Mouse (Mus musculus): Measurements from ENCODE around the gene Dnajc14. TPM values are rescaled to one million over a fixed set of nuclear protein-coding genes. Genes with fewer than 3 reads are reported as not detected.

The Dnajc14 gene
- polyA plus RNA-seq, 1 experiment from 2014 or later: 31.0 TPM

GRCm38 (mm10) chr10:128804271-128805091 lies 619 bp downstream of the Dnajc14 start, which contains the start of gene Tmem198b:
Gene Tmem198b (minus strand): TSS chr10:128804370.
- Histone ChIP-seq H3K27ac (replicated peaks in 1 of 2; ENCODE audit: control insufficient read depth in 1 of 2, insufficient read depth in 1 of 2, low read depth in 2 of 2, low read length in 2 of 2) (peak within 1 kb of the TSS; percentile 94), H3K36me3 (ENCODE audit: control insufficient read depth, insufficient read depth, low read length) (peaks cover 51% of the 10 kb centered on the region), H3K4me1 (ENCODE audit: control insufficient read depth in 2 of 2, insufficient read depth in 2 of 2, low read length in 2 of 2) (peaks cover 19 to 42% of the 10 kb centered on the region in 2 experiments), H3K27me3 (ENCODE audit: control insufficient read depth, insufficient read depth, low read length) (no peaks in the 10 kb centered on the region), H3K9ac (ENCODE audit: low read length) (peak within 1 kb of the TSS; percentile 86), H3K4me3 (ENCODE audit: control insufficient read depth in 1 of 2, insufficient read depth in 1 of 2, low read depth in 1 of 2, low read length in 2 of 2) (peak within 1 kb of the TSS; percentile 64 to 68), H3K9me3 (ENCODE audit: control insufficient read depth, low read length) (no peaks in the 10 kb centered on the region), H3K4me2 (ENCODE audit: low read length) (peak within 1 kb of the TSS; percentile 92)
- under 1% methylated on average over 28 of the region's 28 CpGs for WGBS
- ATAC-seq (ENCODE audit: insufficient number of reproducible peaks, insufficient read depth, low FRiP score, low read depth): peak; percentile 59

- ATAC-seq (ENCODE audit: insufficient number of reproducible peaks, insufficient read depth, low FRiP score, low read depth): peak; percentile 91
- Histone ChIP-seq H3K27ac (replicated peaks in 1 of 2; ENCODE audit: control insufficient read depth in 1 of 2, insufficient read depth in 1 of 2, low read depth in 2 of 2, low read length in 2 of 2) (peak overlapping the region; percentile 94), H3K9ac (ENCODE audit: low read length) (peak overlapping the region; percentile 86), H3K9me3 (ENCODE audit: control insufficient read depth, low read length) (no peaks in the 10 kb centered on the region), H3K4me2 (ENCODE audit: low read length) (peak overlapping the region; percentile 92), H3K36me3 (ENCODE audit: control insufficient read depth, insufficient read depth, low read length) (peaks cover 48% of the 10 kb centered on the region), H3K4me3 (ENCODE audit: control insufficient read depth in 1 of 2, insufficient read depth in 1 of 2, low read depth in 1 of 2, low read length in 2 of 2) (peak overlapping the region; percentile 64 to 68), H3K27me3 (ENCODE audit: control insufficient read depth, insufficient read depth, low read length) (no peaks in the 10 kb centered on the region), H3K4me1 (ENCODE audit: control insufficient read depth in 2 of 2, insufficient read depth in 2 of 2, low read length in 2 of 2) (peaks cover 19 to 42% of the 10 kb centered on the region in 2 experiments)
- under 1% methylated on average over 69 of the region's 70 CpGs for WGBS
These were observed 1.5 kb downstream of the Dnajc14 start for GRCm38 (mm10) chr10:128805092-128806000.

GRCm38 (mm10) chr10:128806086-128806485 lies 2.2 kb downstream of the Dnajc14 start:
- Histone ChIP-seq H3K4me1 (ENCODE audit: control insufficient read depth in 2 of 2, insufficient read depth in 2 of 2, low read length in 2 of 2) (peaks cover 19 to 42% of the 10 kb centered on the region in 2 experiments), H3K9me3 (ENCODE audit: control insufficient read depth, low read length) (no peaks in the 10 kb centered on the region)

GRCm38 (mm10) chr10:128807018-128807417 lies 3.2 kb downstream of the Dnajc14 start:
- H3K9me3 ChIP-seq (ENCODE audit: control insufficient read depth, low read length): no peaks in the 10 kb centered on the region
- peaks cover 31% of the 10 kb centered on the region for H3K36me3 ChIP-seq (ENCODE audit: control insufficient read depth, insufficient read depth, low read length)
- H3K27me3 ChIP-seq (ENCODE audit: control insufficient read depth, insufficient read depth, low read length): no peaks in the 10 kb centered on the region
- H3K4me3 ChIP-seq (ENCODE audit: control insufficient read depth in 1 of 2, insufficient read depth in 1 of 2, low read depth in 1 of 2, low read length in 2 of 2): peak overlapping the region; percentile 64 to 68
- peak overlapping the region; percentile 92 for H3K4me2 ChIP-seq (ENCODE audit: low read length)
- no peak for ATAC-seq (ENCODE audit: insufficient number of reproducible peaks, insufficient read depth, low FRiP score, low read depth)
- H3K9ac ChIP-seq (ENCODE audit: low read length): peak overlapping the region; percentile 86
- no peak overlapping the region for H3K27ac ChIP-seq (replicated peaks in 1 of 2; ENCODE audit: control insufficient read depth in 1 of 2, insufficient read depth in 1 of 2, low read depth in 2 of 2, low read length in 2 of 2)
- peaks cover 19 to 42% of the 10 kb centered on the region in 2 experiments for H3K4me1 ChIP-seq (ENCODE audit: control insufficient read depth in 2 of 2, insufficient read depth in 2 of 2, low read length in 2 of 2)
- 85% methylated on average over 8 of the region's 8 CpGs for WGBS

More at GRCm38 (mm10) chr10:128806086-128806485, 2.2 kb downstream of the Dnajc14 start:
- WGBS: 53% methylated on average over 6 of the region's 6 CpGs
- H3K27me3 ChIP-seq (ENCODE audit: control insufficient read depth, insufficient read depth, low read length): no peaks in the 10 kb centered on the region
- H3K4me3 ChIP-seq (ENCODE audit: control insufficient read depth in 1 of 2, insufficient read depth in 1 of 2, low read depth in 1 of 2, low read length in 2 of 2): peak overlapping the region; percentile 64 to 68
- peak overlapping the region in 1 of 2 experiments; percentile 94; a peak in 2 of 4 replicates for H3K27ac ChIP-seq (replicated peaks in 1 of 2; ENCODE audit: control insufficient read depth in 1 of 2, insufficient read depth in 1 of 2, low read depth in 2 of 2, low read length in 2 of 2)
- peak overlapping the region; percentile 86 for H3K9ac ChIP-seq (ENCODE audit: low read length)
- ATAC-seq (ENCODE audit: insufficient number of reproducible peaks, insufficient read depth, low FRiP score, low read depth): no peak
- H3K4me2 ChIP-seq (ENCODE audit: low read length): peak overlapping the region; percentile 92
- peaks cover 40% of the 10 kb centered on the region for H3K36me3 ChIP-seq (ENCODE audit: control insufficient read depth, insufficient read depth, low read length)

GRCm38 (mm10) chr10:128817033-128817432 lies 13.2 kb downstream of the Dnajc14 start, which contains the start of gene Sarnp:
Gene Sarnp (plus strand): TSS chr10:128817333.
- H3K36me3 ChIP-seq (ENCODE audit: control insufficient read depth, insufficient read depth, low read length): peaks cover 71% of the 10 kb centered on the region
- H3K4me1 ChIP-seq (ENCODE audit: control insufficient read depth in 2 of 2, insufficient read depth in 2 of 2, low read length in 2 of 2): peaks cover 0 to 7% of the 10 kb centered on the region in 2 experiments; a peak in 1 of 4 replicates
- no peak within 1 kb of the TSS for H3K4me2 ChIP-seq (ENCODE audit: low read length)
- H3K27ac ChIP-seq (replicated peaks in 1 of 2; ENCODE audit: control insufficient read depth in 1 of 2, insufficient read depth in 1 of 2, low read depth in 2 of 2, low read length in 2 of 2): no peak within 1 kb of the TSS
- WGBS: 86% methylated on average over 13 of the region's 13 CpGs
- H3K9ac ChIP-seq (ENCODE audit: low read length): no peak within 1 kb of the TSS
- no peak for ATAC-seq (ENCODE audit: insufficient number of reproducible peaks, insufficient read depth, low FRiP score, low read depth)
- no peaks in the 10 kb centered on the region for H3K9me3 ChIP-seq (ENCODE audit: control insufficient read depth, low read length)
- no peak within 1 kb of the TSS for H3K4me3 ChIP-seq (ENCODE audit: control insufficient read depth in 1 of 2, insufficient read depth in 1 of 2, low read depth in 1 of 2, low read length in 2 of 2)
- H3K27me3 ChIP-seq (ENCODE audit: control insufficient read depth, insufficient read depth, low read length): no peaks in the 10 kb centered on the region

GRCm38 (mm10) chr10:128820217-128820616 lies 16.4 kb downstream of the Dnajc14 start:
- H3K4me1 ChIP-seq (ENCODE audit: control insufficient read depth in 2 of 2, insufficient read depth in 2 of 2, low read length in 2 of 2): peaks cover 0 to 15% of the 10 kb centered on the region in 2 experiments; a peak in 1 of 4 replicates
- no peak overlapping the region for H3K27ac ChIP-seq (replicated peaks in 1 of 2; ENCODE audit: control insufficient read depth in 1 of 2, insufficient read depth in 1 of 2, low read depth in 2 of 2, low read length in 2 of 2)
- H3K4me3 ChIP-seq (ENCODE audit: control insufficient read depth in 1 of 2, insufficient read depth in 1 of 2, low read depth in 1 of 2, low read length in 2 of 2): no peak overlapping the region; a peak in 1 of 4 replicates
- H3K4me2 ChIP-seq (ENCODE audit: low read length): no peak overlapping the region
- no peaks in the 10 kb centered on the region for H3K9me3 ChIP-seq (ENCODE audit: control insufficient read depth, low read length)
- no peak for ATAC-seq (ENCODE audit: insufficient number of reproducible peaks, insufficient read depth, low FRiP score, low read depth)
- no peak overlapping the region for H3K9ac ChIP-seq (ENCODE audit: low read length)
- WGBS: 80% methylated on average over 4 of the region's 4 CpGs
- peaks cover 55% of the 10 kb centered on the region for H3K36me3 ChIP-seq (ENCODE audit: control insufficient read depth, insufficient read depth, low read length)
- H3K27me3 ChIP-seq (ENCODE audit: control insufficient read depth, insufficient read depth, low read length): no peaks in the 10 kb centered on the region
